Mouse (Mus musculus) CH12.LX (cell line): Measurements from ENCODE around the gene Ltn1.

Experiments
- E2F4 ChIP-seq: IDR thresholded peaks from 2 replicates; pipeline ENCODE4 v1.6.1; 2011; ENCODE audit warnings: low read depth, low read length, improper control_type of control experiment; ENCODE audit not compliant: insufficient replicate concordance
- EP300 ChIP-seq: IDR thresholded peaks from 2 replicates; pipeline ENCODE4 v1.6.1; 2011; ENCODE audit warnings: low read length, improper control_type of control experiment
- POLR2A ChIP-seq: IDR thresholded peaks from 2 replicates; pipeline ENCODE4 v1.6.1; 2011; ENCODE audit warnings: low read depth, mild to moderate bottlenecking, improper control_type of control experiment, low read length
- SMC3 ChIP-seq: IDR thresholded peaks from 2 replicates; pipeline ENCODE4 v1.6.1; 2011; ENCODE audit warnings: low read depth, low read length, improper control_type of control experiment

DNA sequence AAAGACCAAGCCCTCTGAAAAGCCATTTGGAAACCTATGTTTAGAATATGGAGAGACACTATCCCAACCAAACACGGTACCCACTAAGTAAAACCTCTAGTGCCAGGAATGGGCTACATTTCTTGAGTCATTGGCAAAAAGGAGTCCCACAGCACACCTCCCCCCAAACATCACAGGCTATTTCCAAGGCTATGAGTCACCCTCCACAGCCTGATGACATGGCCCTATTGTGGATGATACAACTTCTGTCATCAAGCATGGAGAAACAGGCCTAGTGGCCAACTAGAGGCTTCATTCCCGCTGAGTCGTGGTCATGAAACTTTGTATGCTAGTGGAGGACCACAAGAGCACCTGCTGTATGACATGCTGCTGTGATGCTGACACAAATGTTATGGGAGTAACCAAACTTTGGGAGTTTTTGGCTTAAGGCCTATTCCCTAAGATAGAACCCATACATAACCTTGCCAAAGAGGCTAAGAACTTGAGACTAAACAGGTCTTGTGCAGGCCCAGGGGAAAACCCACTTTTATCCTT is 44.9 kb downstream of the Ltn1 start:
- TF ChIP-seq EP300 (no peak), POLR2A (no peak), E2F4 (no peak), SMC3 (no peak)
